Mouse (Mus musculus) left cerebral cortex, postnatal 14 days (tissue): Measurements from ENCODE around the gene Pnpo. TPM values are rescaled to one million over a fixed set of nuclear protein-coding genes. Genes with fewer than 3 reads are reported as not detected.

Experiments
- DNase-seq, 2 experiments: peaks; one replicate each; pipeline ENCODE4 v3.0.0; 2021 to 2022; ENCODE audit warnings: low spot score in 2 of 2, mixed read lengths in 1 of 2
- intact Hi-C: fragments of 180-260 bp; cut with DNase I; formaldehyde crosslinking; loops from one replicate; pipeline ENCODE4 v1.15.1; 2025
- total RNA-seq, 2 experiments: library from RNA; stranded (reverse); gene quantifications; 2 replicates each; pipeline ENCODE4 v1.2.3; 2021

Gene Pnpo
- total RNA-seq, 2 experiments from 2014 or later: 38.0 to 40.3 TPM

DNA sequence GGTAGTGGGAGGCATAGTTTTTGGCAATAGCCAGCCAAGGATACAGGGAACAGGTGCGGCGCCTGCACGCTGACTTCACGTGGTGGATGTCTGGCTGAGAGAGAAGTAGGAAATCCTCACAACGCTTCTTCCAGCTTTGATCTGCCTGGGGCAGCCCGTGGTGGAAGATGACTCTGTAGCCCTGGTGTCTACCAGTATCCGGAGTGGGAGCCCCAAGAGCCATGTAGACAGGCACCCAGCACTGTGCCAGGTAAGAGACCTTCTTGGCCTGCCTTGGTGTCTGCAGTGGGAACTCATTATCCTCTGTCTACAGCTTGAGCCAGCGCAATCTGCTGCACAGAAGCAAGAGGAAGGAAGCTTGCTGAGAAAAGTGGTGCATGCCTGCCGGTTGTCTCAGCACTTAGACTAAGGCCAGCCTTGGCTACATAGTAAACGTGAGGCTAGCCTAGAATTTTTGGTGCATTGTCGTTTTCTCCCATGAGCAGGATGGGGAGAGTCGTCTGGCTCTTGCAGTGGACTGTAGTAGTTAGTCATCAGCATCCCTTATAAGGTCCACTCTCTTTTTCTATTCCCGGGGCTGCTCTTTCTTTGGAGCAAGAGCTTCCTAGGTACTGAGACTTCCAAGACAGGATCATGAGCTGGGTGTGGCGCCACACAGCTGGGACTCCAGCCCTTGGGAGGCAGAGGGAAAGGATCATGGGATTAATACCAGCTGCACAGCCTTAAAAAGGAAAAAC, 1.2 kb upstream of the Pnpo start:
- intact Hi-C loops: no loop called here
- DNase-seq: no peak

DNA sequence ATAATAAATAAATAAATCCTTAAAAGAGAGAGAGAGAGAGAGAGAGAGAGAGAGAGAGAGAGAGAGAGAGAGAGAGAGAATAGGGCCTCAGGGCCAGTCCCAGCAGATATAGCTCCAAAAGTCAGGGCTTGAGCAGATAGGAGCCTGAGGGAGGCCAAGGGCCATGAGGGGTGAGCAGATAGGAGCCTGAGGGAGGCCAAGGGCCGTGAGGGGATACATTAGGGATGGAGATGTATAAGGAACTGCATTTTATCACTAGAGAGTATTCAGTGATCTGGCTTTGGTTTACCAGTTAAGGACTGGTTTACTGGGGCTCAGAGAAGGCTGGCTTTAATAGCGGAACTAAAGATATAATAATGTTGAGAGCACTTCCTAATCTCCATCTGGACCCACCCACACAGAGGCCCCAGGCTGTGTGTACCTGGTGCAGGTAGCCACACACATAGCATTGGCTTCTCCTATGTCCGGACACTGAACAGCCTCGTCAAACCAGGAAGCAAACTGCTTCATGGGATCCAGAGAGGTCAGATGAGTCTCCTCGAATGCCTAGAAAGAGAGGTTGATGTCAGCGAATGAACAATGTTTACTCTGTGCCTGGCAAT, 1.7 kb downstream of the Pnpo start:
- intact Hi-C loops: no loop called here
- no peak for DNase-seq

DNA sequence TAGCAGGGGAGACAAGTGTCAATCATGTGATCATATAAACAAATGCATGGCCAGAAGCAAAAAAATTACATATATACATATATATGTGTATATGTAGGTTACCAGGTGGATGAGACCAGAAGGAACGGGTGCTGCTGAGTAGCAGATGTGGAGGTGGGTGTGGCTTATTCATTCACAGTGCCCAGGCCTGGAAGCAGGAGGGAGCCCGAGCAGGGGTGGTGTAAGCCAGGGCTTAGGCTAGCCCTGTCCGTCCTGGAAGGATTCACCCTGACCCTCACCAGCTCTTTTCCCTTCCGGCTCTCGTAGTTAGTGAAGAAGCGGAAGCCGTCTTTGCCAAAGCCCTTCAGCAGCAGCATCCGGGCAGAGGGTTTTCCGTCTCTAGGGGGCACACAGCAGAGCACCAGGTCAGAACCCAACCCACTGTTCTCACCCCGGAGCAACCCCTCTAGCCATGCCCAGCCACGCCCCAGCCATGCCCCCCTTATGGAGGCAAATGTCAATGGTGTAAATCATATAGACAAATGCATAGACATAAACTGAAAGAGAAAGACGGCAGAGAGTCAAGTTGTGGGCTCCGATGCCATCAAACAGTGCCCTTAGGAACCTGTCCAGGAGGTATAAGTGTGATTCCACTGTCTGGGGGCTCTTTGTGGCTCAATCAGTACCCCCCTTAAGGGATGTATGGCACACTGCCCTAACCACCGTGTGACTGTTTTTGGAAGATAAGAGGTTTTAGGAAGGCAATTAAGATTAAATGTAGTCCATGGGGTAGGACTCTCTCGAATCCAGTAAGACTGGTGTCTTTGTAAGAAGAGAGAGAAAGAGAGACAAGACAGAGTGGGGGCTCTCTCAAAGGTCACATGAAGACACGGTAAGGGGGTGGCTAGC, 3.0 kb downstream of the Pnpo start:
- no peak for DNase-seq
- intact Hi-C loops: no loop called here

DNA sequence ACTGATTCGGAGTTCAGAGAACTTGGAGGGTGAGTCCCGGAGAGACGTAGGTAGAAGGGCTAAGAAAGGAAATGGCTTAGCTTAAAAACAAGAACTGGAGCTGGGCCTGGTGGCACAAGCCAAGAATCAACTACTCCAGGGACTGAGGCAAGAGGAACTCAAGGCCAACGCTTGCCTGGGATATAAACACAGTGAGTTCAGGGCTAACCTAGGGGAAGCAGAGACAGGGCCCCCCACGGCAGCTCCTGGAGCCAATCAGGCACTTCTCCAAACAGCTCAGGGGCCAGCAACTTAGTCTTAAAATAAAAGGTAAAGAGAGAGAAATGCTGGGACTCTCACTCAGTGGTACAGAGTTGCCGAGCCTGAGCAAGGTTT, 5.4 kb downstream of the Pnpo start:
- DNase-seq: no peak
- intact Hi-C loops: no loop called here

DNA sequence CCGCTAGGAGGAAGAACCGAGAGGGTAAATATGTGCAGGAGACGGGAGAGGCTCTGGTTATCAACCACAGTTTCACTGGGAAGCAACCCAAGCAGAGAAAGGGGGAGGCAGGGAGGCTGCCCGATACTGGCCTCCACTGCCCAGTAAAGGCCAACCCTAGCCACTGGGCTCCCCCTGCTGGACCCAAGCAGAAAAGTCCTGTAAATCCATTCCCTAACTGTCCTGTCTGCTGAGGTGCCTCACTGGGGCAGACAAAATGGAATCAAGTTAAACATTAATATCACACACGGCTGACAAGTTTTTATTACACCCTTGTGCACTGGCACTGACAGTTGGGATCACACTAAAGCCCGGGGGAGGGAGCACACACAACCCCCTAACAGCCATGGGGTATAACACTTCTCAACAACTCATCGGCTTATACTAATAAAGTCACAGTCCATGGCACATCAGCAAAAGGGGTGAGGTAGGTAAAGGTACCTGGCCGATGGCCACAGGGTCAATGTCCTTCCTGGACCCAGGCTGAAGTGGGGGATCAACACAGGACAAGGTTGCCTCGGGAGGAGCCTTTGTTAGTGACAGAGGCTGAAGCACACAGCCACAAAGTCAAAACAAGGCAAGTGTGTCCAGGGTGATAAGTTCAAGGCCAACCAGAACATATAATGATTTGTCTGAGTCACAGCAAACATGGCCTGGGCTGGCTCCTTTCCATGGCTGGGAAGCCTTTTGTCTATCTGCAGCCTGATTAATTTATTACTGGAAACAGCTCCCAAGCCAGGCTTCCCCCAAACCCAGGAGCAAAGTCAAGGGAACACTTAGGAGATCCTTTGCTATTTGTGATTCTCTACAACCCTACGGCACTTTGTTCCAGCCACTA, 6.0 kb downstream of the Pnpo start:
- DNase-seq: no peak

DNA sequence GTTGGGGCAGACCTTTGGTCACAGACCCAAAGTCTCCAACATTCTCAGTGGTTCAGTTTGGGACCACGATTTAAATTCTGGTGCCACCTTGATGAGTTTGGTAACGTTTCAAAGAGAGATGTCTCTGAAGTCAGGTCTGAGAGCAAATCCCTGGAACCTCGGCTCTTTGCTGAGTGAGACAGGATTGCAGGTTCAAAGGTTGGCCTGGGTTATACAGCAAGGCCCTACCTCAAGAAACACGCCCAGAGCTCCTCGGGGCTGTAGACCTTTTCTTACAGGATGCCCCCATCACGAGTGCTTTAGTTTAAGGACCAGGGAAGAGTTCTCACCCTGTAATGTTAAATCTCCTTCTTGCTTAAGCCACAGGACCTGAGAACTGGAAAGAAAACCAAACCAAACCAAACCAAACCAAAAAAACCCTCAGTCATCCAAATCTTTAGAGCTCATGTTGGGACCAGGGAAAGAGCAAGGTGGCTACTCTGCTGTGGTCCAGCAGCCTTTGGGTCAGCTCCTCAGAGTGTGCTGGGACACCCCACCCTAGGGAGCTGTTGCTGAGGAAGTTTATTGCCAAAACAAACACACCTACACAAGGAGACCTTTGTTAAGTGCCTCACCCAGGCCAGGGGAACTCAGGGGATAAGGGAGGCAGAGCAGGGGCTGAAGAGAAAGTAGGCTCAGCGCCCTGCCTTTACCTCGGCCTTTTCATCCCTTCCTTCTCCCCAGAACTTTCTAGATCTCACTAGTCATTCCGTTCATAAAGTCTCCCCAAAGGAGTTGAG, 7.7 kb downstream of the Pnpo start:
- intact Hi-C loops: no loop called here
- no peak for DNase-seq

More for the DNA sequence above, 6.0 kb downstream of the Pnpo start:
- intact Hi-C loops: no loop called here

DNA sequence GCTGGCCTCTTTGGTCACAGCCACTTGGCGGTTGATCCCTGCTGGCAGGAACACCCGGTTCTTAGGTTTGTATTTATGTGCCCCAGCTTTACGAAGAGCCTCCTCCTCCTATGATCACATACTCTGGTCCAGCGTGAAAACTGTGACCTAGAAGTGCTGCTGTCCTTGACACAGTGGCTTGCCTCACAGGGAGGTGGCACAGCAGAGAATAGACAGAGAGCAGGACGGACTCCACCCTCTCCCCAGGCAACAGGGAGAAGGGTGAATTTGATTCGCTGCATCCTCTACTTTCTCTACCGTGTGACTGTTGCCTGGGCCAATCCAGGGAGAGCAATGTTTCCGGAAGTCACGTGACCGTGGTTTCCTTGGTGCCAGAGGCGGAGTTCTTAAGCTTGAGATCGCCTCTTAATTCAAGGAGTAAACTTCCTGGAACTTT, 8.8 kb downstream of the Pnpo start:
- intact Hi-C loops: no loop called here
- DNase-seq: peak; percentile 45 to 77

DNA sequence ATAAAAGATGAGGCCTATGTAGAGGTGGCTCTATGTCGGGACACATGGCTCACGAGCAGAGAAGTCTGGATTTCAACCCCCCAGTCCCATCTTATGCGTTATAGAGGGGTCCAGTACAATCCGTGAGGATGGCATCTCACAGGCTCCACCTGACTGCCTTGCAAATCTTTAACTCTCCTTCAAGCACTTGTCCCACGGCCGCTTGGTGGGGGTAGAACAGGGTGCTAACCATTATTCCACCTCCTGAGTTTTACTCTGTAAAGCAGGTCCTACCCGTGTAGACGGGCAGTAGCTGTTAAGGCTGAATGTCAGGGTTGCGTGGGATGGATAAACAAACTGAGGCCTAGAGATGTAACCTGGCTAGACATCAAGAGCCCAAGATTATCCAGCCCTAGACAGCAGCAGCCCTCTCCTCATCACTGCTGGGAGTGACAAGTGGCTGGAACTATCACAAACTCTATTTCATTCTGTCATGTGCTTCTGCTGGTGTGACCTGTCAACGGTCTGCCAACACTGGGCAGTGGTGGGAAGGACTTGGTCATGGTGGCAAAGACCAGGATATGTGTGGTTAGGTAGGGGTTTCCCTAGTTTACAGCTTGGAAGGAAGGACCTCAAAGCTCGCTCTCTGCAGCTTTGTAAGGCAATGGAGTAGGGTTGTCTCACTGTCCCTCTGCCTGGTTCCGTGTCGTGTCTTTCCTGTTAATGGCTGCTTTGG, 10.1 kb downstream of the Pnpo start:
- intact Hi-C loops: no loop called here
- DNase-seq: no peak

DNA sequence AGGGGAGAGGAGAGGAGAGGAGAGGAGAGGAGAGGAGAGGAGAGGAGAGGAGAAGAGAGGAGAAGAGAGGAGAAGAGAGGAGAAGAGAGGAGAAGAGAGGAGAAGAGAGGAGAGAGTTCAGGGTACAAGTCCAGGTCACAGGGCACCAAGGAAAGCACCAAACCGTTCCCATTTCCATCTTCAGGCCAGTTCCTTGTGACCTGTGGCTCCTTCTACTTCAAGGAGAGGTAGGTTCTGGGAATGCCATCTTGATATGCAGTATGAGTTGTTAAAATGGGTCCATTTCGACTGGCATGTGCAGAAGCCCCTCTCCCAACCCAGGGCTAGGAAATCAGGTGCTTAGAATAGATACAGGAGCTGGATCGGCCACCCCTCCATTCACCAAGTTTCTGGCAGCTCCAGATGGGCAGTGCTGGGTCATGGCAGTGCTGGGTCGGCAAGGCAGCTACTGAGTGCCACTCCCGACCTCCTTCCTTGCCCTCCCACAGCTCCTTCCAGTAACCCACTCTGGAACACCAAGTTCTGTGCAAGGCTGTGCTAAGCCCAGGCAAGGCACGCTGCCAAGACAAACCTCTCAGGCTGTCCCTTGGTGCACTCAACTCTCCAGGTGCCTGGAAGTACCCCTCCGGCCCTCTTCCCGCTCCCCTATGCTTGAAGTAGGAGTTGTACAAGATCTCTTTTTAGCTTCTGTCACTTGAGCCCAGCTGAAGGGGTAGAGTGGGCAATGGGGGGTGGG, 12.3 kb downstream of the Pnpo start:
- no peak for DNase-seq
- intact Hi-C loops: no loop called here

DNA sequence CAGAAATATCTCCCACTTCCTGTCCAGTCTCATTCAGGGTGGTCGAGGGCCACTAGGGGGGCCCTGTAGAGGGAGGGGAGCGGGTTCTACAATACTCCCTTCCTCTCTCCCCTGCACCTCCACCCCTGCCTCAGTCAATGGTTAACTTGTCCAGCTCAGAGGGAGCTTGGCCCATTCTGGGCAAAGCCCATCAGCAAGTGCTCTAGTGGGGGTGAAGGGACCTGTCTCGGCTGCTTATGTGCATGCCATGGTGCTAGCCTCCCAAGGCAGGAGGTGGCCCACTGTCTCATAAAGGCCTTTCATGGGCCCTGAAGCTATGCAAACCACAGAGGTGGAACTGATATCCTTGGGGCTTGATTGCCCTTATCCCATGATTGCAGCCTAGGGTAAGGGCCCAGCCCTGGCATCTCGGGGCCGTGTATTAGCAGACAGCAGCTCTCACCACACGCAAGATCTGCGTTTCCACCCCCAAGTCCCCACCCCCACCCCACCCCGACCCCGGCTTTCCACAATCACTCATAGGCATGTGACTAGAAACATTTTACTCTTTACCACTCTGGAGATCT, 13.9 kb downstream of the Pnpo start:
- intact Hi-C loops: no loop called here
- no peak for DNase-seq

DNA sequence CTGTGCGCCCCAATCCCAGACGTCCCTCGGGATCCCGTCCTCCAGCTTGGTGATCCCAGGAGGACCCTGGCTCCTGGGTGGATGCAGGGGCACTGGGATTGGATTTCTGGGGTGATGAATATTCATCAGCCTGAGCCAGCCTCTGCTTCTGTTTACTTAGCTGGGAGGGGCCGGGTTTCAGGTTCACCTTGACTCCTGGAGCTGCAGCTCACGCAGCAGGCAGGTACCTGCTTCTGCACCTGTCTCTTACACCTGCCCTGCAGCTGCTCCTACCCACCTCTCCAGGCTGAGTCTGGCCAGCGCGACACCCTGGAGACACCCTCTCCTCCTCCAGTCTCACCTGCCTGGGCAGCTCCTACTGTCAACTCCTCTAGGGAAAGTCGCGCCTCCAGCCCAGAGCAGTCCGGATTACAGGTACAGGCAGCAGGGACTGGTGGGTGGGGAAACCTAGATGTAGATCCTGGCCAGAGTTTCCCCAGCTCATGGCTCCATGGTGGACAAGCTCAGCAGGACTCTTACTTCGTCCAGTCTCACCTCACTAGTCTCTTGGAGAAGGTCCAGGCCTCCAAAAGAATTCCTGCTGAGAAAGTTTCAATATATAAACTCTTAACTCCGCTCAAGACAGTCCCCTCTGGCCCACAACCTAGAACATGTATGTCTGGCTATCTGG, 14.6 kb downstream of the Pnpo start:
- DNase-seq: no peak
- intact Hi-C loops: no loop called here

DNA sequence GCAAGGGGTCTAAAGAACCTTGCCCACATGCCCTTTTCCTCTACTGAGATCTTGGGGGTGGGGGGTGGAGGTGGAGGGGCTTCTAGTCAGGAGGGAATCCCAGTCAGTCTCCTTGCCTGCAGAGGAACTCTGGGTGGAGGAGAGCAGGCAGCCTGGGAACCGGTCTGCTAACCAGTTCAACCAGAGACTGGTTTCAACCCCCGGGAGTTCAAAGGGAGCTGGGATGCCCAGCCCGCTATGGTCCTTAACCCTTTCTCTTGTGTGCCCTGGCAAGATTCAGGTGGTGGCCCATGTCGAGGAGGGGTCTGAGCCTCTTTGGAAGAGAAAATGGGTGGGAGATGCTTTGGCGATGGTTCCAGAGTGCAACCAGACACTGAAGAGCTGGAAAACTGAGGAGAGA, 15.1 kb downstream of the Pnpo start:
- no peak for DNase-seq
- intact Hi-C loops: no loop called here

DNA sequence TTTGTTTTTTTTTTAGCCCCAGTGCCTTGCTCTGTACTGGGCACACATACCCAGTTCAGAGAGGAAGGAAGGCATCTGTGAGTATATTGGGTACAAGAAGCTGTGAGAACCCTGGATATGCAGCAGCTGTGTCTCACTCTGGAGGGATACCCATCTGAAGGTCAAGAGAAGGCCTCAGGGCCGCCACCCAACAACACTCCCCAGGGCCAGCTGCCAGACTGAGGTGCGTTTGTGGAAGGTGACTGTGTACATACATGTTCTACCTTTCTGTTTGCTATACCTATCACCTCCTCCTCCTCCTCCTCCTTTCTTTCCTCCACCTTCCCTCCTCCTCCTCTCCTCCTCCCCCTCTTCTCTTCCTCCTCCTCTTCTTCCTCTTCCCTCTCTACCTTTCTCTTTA, 15.7 kb downstream of the Pnpo start, which contains the start of gene Prr15l:
Prr15l (plus strand) TSS at position 17 of the 400 bp plus-strand sequence.
- DNase-seq: no peak
- intact Hi-C loops: no loop called here

DNA sequence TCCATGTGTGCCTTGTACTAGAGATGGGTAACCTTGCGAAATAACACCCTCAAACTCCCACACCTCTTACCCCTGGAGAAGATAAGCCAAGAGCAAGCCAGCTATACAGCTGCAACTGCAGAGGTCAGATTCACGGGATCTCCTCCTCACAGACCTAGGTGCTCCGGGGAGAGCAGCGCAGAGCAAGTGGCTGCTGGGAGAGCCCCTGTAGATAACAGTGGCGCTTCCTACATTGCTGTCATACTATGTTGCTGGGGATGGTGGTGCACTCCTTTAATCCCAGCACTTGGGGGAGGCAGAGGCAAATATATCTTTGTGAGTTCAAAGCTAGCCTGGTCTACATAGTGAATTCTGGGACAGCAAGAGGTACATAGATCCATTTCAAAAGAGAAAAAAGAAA, 17.2 kb downstream of the Pnpo start:
- no peak for DNase-seq
- intact Hi-C loops: no loop called here

DNA sequence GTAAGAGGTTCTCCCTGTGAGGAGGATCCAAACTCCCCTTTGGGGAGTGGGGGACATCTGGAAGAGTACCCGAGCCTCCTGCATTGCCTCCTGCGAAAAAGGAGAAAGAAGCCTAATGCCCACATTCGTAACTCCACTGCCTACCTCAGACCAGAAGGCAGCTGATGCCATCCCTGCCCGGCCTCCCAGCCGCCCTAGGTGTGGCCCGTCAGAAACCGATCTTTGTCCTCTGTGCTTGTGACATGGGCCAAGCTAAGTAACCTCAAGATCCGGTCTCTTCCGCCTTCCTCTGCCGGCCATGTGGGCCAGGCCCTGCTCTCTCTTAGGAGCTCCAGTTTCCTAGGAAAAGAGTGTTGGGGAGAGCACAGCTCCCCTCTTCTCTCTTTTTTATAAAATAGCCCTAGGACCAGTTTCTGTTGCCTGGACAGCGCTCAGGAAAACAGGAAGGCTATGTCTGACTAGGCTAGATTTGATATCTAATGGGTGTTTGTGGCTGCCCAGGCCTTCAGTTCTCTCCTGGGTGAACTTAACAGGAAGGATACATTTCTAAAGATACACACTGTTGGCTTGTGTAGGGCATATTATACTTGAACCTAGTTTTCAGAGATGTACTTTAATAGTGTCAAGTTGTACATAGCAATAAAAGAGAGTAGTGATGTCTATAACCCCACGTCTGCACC, 18.2 kb downstream of the Pnpo start:
- DNase-seq: no peak
- intact Hi-C loops: no loop called here

DNA sequence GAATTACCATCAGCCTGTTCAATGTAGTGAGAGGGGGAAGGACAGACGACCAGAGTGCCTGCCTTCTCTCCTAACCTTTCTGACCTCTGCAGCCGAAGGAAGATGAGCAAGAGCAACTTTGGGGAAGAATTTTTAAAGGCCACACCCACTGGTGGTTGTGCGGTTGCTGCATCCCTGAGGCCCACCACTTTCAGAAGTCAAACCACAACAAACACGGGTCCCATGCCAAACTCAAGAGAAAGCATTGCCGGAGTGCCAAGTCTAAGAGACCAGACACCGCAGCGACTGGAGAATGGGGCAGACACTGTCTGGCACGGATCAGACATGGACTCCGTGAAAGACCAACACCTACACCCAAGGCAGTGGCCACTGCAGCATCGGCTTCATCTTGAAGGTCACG, 18.9 kb downstream of the Pnpo start:
- no peak for DNase-seq
- intact Hi-C loops: no loop called here
